Mouse (Mus musculus): ENCODE results near the gene Xkr7.

- no peak for TF ChIP-seq CTCF (IDR thresholded peaks at IDR 0.05; ENCODE audit: borderline replicate concordance, control insufficient read depth, extremely low read depth, insufficient read depth, low read length, poor library complexity)
- TF ChIP-seq POLR2A (IDR thresholded peaks at IDR 0.05; ENCODE audit: control insufficient read depth, extremely low read depth, insufficient read depth, low read length, poor library complexity), result no peak
Observed at GRCm38 (mm10) chr2:153036690-153037089, 5.0 kb downstream of the Xkr7 start.
